Mouse (Mus musculus) bone marrow macrophage, adult 2 months (primary cell): ENCODE results near the gene Ddb2. TPM values are rescaled to one million over a fixed set of nuclear protein-coding genes. Genes with fewer than 3 reads are reported as not detected.

ENCODE experiments used
- H3K27ac ChIP-seq: 2 replicates; pipeline ENCODE4 v1.5.1; 2012; ENCODE audit warnings: low read depth, low read length; ENCODE audit not compliant: insufficient read depth
- H3K4me1 ChIP-seq: 2 replicates; pipeline ENCODE4 v1.6.1; 2012; ENCODE audit warnings: low read length; ENCODE audit not compliant: control insufficient read depth, insufficient read depth
- H3K4me3 ChIP-seq: 2 replicates; pipeline ENCODE4 v1.5.1; 2012; ENCODE audit warnings: mild to moderate bottlenecking, low read length, moderate library complexity; ENCODE audit not compliant: insufficient read depth
- CTCF ChIP-seq: IDR thresholded peaks from 2 replicates; pipeline ENCODE4 v1.5.1; 2012; ENCODE audit warnings: low read depth, mild to moderate bottlenecking, low read length, moderate library complexity
- POLR2A ChIP-seq: IDR thresholded peaks from 2 replicates; pipeline ENCODE4 v1.6.1; 2012; ENCODE audit warnings: mild to moderate bottlenecking, low read depth, low read length, borderline replicate concordance
- polyA plus RNA-seq: library from polyadenylated mRNA; stranded (reverse); fragments of >200 nt; gene quantifications from 2 replicates; pipeline ENCODE4 v1.2.4, GENCODE M21; 2012; ENCODE audit not compliant: missing spikeins, insufficient read depth, insufficient read length

Ddb2 gene
- polyA plus RNA-seq, 1 experiment: 12.6 TPM

GRCm38 (mm10) chr2:91187431-91187830 is 49.4 kb downstream of the Ddb2 start:
- Histone ChIP-seq H3K27ac (peak overlapping the region; percentile 40; the same call in 1 of the 2 replicates), H3K4me3 (no peak overlapping the region), H3K4me1 (peaks cover 15% of the 10 kb centered on the region)
- TF ChIP-seq CTCF: no peak
- no peak for TF ChIP-seq POLR2A

GRCm38 (mm10) chr2:91186208-91186607 is 50.6 kb downstream of the Ddb2 start:
- Histone ChIP-seq H3K4me3 (no peak overlapping the region), H3K4me1 (peaks cover 22% of the 10 kb centered on the region), H3K27ac (no peak overlapping the region)
- TF ChIP-seq POLR2A: no peak

- TF ChIP-seq CTCF: no peak
- TF ChIP-seq POLR2A: peak; percentile 65; the same call in 1 of the 2 replicates
- Histone ChIP-seq H3K4me1 (peaks cover 26% of the 10 kb centered on the region), H3K4me3 (peak within 1 kb of the TSS; percentile 82), H3K27ac (peak within 1 kb of the TSS; percentile 99)
These were observed 52.9 kb downstream of the Ddb2 start, which contains the start of gene Madd for GRCm38 (mm10) chr2:91183711-91184405. Gene Madd (minus strand): TSS chr2:91183837.

- TF ChIP-seq POLR2A (no peak), CTCF (no peak)
- H3K27ac ChIP-seq: peak overlapping the region; percentile 99
- peak overlapping the region; percentile 82 for H3K4me3 ChIP-seq
- H3K4me1 ChIP-seq: peaks cover 26% of the 10 kb centered on the region
These were observed 53.7 kb downstream of the Ddb2 start for GRCm38 (mm10) chr2:91183148-91183513.

GRCm38 (mm10) chr2:91182405-91183147 is 54.2 kb downstream of the Ddb2 start:
- Histone ChIP-seq H3K27ac (peak overlapping the region; percentile 99), H3K4me1 (peaks cover 26% of the 10 kb centered on the region), H3K4me3 (peak overlapping the region; percentile 82)
- TF ChIP-seq POLR2A: no peak
- no peak for TF ChIP-seq CTCF

- H3K27ac ChIP-seq: peak overlapping the region; percentile 99; the same call in 1 of the 2 replicates
- H3K4me1 ChIP-seq: peaks cover 21% of the 10 kb centered on the region
- H3K4me3 ChIP-seq: peak overlapping the region; percentile 82
- TF ChIP-seq POLR2A (no peak), CTCF (no peak)
These were observed 54.8 kb downstream of the Ddb2 start for GRCm38 (mm10) chr2:91182016-91182404.

- H3K27ac ChIP-seq: no peak overlapping the region
- no peak overlapping the region for H3K4me3 ChIP-seq
- H3K4me1 ChIP-seq: peaks cover 18% of the 10 kb centered on the region
- TF ChIP-seq POLR2A: no peak
- no peak for TF ChIP-seq CTCF
These were observed 56.1 kb downstream of the Ddb2 start for GRCm38 (mm10) chr2:91180706-91181105.

- peaks cover 18% of the 10 kb centered on the region for H3K4me1 ChIP-seq
- H3K4me3 ChIP-seq: no peak overlapping the region
- no peak for TF ChIP-seq CTCF
- TF ChIP-seq POLR2A: no peak
- no peak overlapping the region for H3K27ac ChIP-seq
These were observed 57.0 kb downstream of the Ddb2 start for GRCm38 (mm10) chr2:91179825-91180224.

- Histone ChIP-seq H3K27ac (no peak overlapping the region), H3K4me3 (no peak overlapping the region), H3K4me1 (peaks cover 4% of the 10 kb centered on the region)
- TF ChIP-seq POLR2A (no peak), CTCF (no peak)
These were observed 60.5 kb downstream of the Ddb2 start for GRCm38 (mm10) chr2:91176234-91176633.

- Histone ChIP-seq H3K4me1 (no peaks in the 10 kb centered on the region), H3K27ac (no peak overlapping the region), H3K4me3 (no peak overlapping the region)
- TF ChIP-seq CTCF (no peak), POLR2A (no peak)
These were observed 61.3 kb downstream of the Ddb2 start for GRCm38 (mm10) chr2:91175490-91175889.

- Histone ChIP-seq H3K27ac (no peak overlapping the region), H3K4me1 (no peaks in the 10 kb centered on the region), H3K4me3 (no peak overlapping the region)
- TF ChIP-seq CTCF (no peak), POLR2A (no peak)
These were observed 67.0 kb downstream of the Ddb2 start for GRCm38 (mm10) chr2:91169587-91170322.
